Comparison of ENCODE assay signal across 21 mouse cellular contexts in genomic region chr11:118525059-118525458, GRCm38 (mm10). TPM values are rescaled to one million over a fixed set of nuclear protein-coding genes. Genes with fewer than 3 reads are reported as not detected.
DNase-seq lines count a peak whose midpoint lies in the region; ATAC-seq and TF ChIP-seq lines count a peak whose summit lies in the region.
"Had no signal": no experiment of that assay in that cellular context is flagged by ENCODE, and none has a peak within 500 bp of the region (broad histone marks: within the 10 kb centered on the region; RNA-seq: fewer than 3 reads in every experiment).

No protein-coding gene starts in this region.

- 11% methylated on average over 11 of the region's 11 CpGs for WGBS in kidney, postnatal 0 days
- 16% methylated on average over 11 of the region's 11 CpGs for WGBS in kidney, embryonic 16.5 days
- whole genome bisulfite sequencing in midbrain, embryonic 14.5 days: 22% methylated on average over 11 of the region's 11 CpGs

- H3K9me3 ChIP-seq in kidney, postnatal 0 days (replicated peaks; ENCODE audit: low read length): no peaks in the 10 kb centered on the region
- H3K9me3 ChIP-seq in kidney, embryonic 16.5 days (ENCODE audit: low read length): no peaks in the 10 kb centered on the region
- H3K9me3 ChIP-seq in midbrain, embryonic 14.5 days (ENCODE audit: control insufficient read depth, low read length): no peaks in the 10 kb centered on the region
- H3K9me3 ChIP-seq: embryonic facial prominence, embryonic 15.5 days; forebrain, embryonic 12.5 days; heart, embryonic 12.5 days; liver, embryonic 15.5 days; megakaryocyte, embryonic 14.5 days had no signal

- intact Hi-C loops in left cerebral cortex, postnatal 25 days (cut with DNase I): no loop called here

- no peak for ATAC-seq in kidney, postnatal 0 days (replicated peaks; ENCODE audit: low FRiP score, low read depth)
- ATAC-seq in kidney, embryonic 16.5 days (ENCODE audit: low FRiP score, low TSS enrichment): no peak
- no peak for ATAC-seq in midbrain, embryonic 14.5 days (ENCODE audit: low FRiP score, low TSS enrichment)
- ATAC-seq: CD4-positive, CD25-positive, alpha-beta regulatory T cell, adult 4 months; intestine, embryonic 16.5 days had no signal

- H3K4me3 ChIP-seq in kidney, postnatal 0 days (replicated peaks; ENCODE audit: low read depth, low read length): no peak overlapping the region
- H3K4me3 ChIP-seq in kidney, embryonic 16.5 days (ENCODE audit: low read length): no peak overlapping the region
- no peak overlapping the region for H3K4me3 ChIP-seq in midbrain, embryonic 14.5 days (replicated peaks; ENCODE audit: low read depth, low read length)
- H3K4me3 ChIP-seq: embryonic facial prominence, embryonic 15.5 days; forebrain, embryonic 12.5 days; heart, embryonic 12.5 days; liver, embryonic 15.5 days had no signal

- no peak overlapping the region for H3K4me2 ChIP-seq in kidney, postnatal 0 days (ENCODE audit: low read length)
- H3K4me2 ChIP-seq in kidney, embryonic 16.5 days (replicated peaks; ENCODE audit: low read depth, low read length): no peak overlapping the region
- no peak overlapping the region for H3K4me2 ChIP-seq in midbrain, embryonic 14.5 days (ENCODE audit: low read length)
- H3K4me2 ChIP-seq: embryonic facial prominence, embryonic 15.5 days; forebrain, embryonic 12.5 days; heart, embryonic 12.5 days; liver, embryonic 15.5 days had no signal

- H3K9ac ChIP-seq in kidney, postnatal 0 days (ENCODE audit: low read depth, low read length): no peak overlapping the region
- no peak overlapping the region for H3K9ac ChIP-seq in kidney, embryonic 16.5 days (replicated peaks; ENCODE audit: low read length)
- H3K9ac ChIP-seq in midbrain, embryonic 14.5 days (replicated peaks; ENCODE audit: low read length): no peak overlapping the region
- H3K9ac ChIP-seq: embryonic facial prominence, embryonic 15.5 days; forebrain, embryonic 12.5 days; heart, embryonic 12.5 days; liver, embryonic 15.5 days had no signal

- TF ChIP-seq CTCF in kidney, postnatal 0 days (IDR thresholded peaks at IDR 0.05; ENCODE audit: low read depth): no peak

- H3K4me1 ChIP-seq in kidney, postnatal 0 days (replicated peaks; ENCODE audit: insufficient read depth, low read length): 0 out of 2 replicates have a peak, but pooled peaks cover 7% of the 10 kb centered on the region
- H3K4me1 ChIP-seq in kidney, embryonic 16.5 days (ENCODE audit: insufficient read depth, low read length): peaks cover 21% of the 10 kb centered on the region
- peaks cover 18% of the 10 kb centered on the region for H3K4me1 ChIP-seq in midbrain, embryonic 14.5 days (ENCODE audit: control insufficient read depth, insufficient read depth, low read length)
- H3K4me1 ChIP-seq: liver, embryonic 15.5 days had no signal

- peak; percentile 34 for DNase-seq in embryo, embryonic 10 days (ENCODE audit: low spot score)
- DNase-seq in embryo, embryonic 9.5 days (ENCODE audit: extremely low spot score): no peak
- peak; percentile 53 for DNase-seq in kidney, postnatal 0 days (ENCODE audit: low spot score)
- DNase-seq in midbrain, embryonic 14.5 days: peak; percentile 72
- peak; percentile 47 for DNase-seq in retina, embryonic 14.5 days (ENCODE audit: low spot score)
- DNase-seq in lung, postnatal 10 days: no peak
- no peak for DNase-seq in left cerebral cortex, postnatal 25 days (ENCODE audit: low spot score in 2 of 2)
- DNase-seq: cerebellum, postnatal 36 days; heart, postnatal 36 days; kidney, postnatal 25 days; lung, postnatal 14 days; thymus, adult 18-20 months had no signal

- H3K36me3 ChIP-seq in kidney, postnatal 0 days (ENCODE audit: insufficient read depth, low read length): no peaks in the 10 kb centered on the region
- H3K36me3 ChIP-seq in kidney, embryonic 16.5 days (ENCODE audit: insufficient read depth, low read length): no peaks in the 10 kb centered on the region
- no peaks in the 10 kb centered on the region for H3K36me3 ChIP-seq in midbrain, embryonic 14.5 days (ENCODE audit: control insufficient read depth, insufficient read depth, low read length)
- H3K36me3 ChIP-seq: embryonic facial prominence, embryonic 15.5 days; forebrain, embryonic 12.5 days; G1E; heart, embryonic 12.5 days; liver, embryonic 15.5 days had no signal

- no peaks in the 10 kb centered on the region for H3K27me3 ChIP-seq in kidney, postnatal 0 days (ENCODE audit: insufficient read depth, low read length)
- H3K27me3 ChIP-seq in kidney, embryonic 16.5 days (ENCODE audit: insufficient read depth, low read length): no peaks in the 10 kb centered on the region
- H3K27me3 ChIP-seq in midbrain, embryonic 14.5 days (ENCODE audit: control insufficient read depth, insufficient read depth, low read length): no peaks in the 10 kb centered on the region
- H3K27me3 ChIP-seq: liver, embryonic 15.5 days had no signal

- H3K27ac ChIP-seq in kidney, postnatal 0 days: no peak overlapping the region
- H3K27ac ChIP-seq in kidney, embryonic 16.5 days (ENCODE audit: low read length): no peak overlapping the region
- H3K27ac ChIP-seq in midbrain, embryonic 14.5 days (replicated peaks; ENCODE audit: low read depth, low read length): peak overlapping the region; percentile 71
- H3K27ac ChIP-seq: embryonic facial prominence, embryonic 15.5 days; forebrain, embryonic 12.5 days; liver, embryonic 15.5 days had no signal

RNA-seq across cellular contexts. Expression of gene Engase, which starts 48.4 kb away (rescaled TPM):
- 5.3 and 5.8 TPM in 2 replicates for polyA plus RNA-seq in kidney, postnatal 0 days (2015; fragmentation: Nextera tagmentation; extraction: Ambion mirVana)
- polyA plus RNA-seq in kidney, embryonic 16.5 days (2015; fragmentation: Nextera tagmentation; extraction: Ambion mirVana): 6.1 and 7.5 TPM in 2 replicates
- polyA plus RNA-seq in midbrain, embryonic 14.5 days (2014; fragmentation: Nextera tagmentation; extraction: Ambion mirVana): 2.6 and 4.2 TPM in 2 replicates
- 10 to 100 TPM; 10.3 to 10.6 TPM for total RNA-seq in left cerebral cortex, postnatal 25 days (2021)

Comparison
In these comparisons a context has a peak if more than half of its experiments do, and no peak if none do; other contexts are left out.
1. DNase-seq: peak in embryo, embryonic 10 days (single experiment), kidney, postnatal 0 days (single experiment), midbrain, embryonic 14.5 days (single experiment) and retina, embryonic 14.5 days (single experiment); none in embryo, embryonic 9.5 days (single experiment), lung, postnatal 10 days (single experiment) and left cerebral cortex, postnatal 25 days (0 of 2).